Mouse (Mus musculus): ENCODE measurements around the gene Pde1c. TPM values are rescaled to one million over a fixed set of nuclear protein-coding genes. Genes with fewer than 3 reads are reported as not detected.

The Pde1c gene
- total and polyA plus RNA-seq, 2 experiments = 0.37 TPM; not detected in 1

GRCm38 (mm10) chr6:56579568-56579967 lies 10.7 kb upstream of the Pde1c start:
- no peaks in the 10 kb centered on the region for H3K36me3 ChIP-seq (ENCODE audit: control insufficient read depth, insufficient read depth, low read length)
- WGBS = 68% methylated on average over 1 of the region's 1 CpGs
- H3K4me1 ChIP-seq (ENCODE audit: control insufficient read depth, insufficient read depth, low read length) = no peaks in the 10 kb centered on the region
- no peak overlapping the region for H3K4me3 ChIP-seq (ENCODE audit: insufficient read depth, low read depth, low read length)
- no peak for TF ChIP-seq CTCF (IDR thresholded peaks at IDR 0.05; ENCODE audit: low read depth, low read length)
- no peak for TF ChIP-seq POLR2A (IDR thresholded peaks at IDR 0.05; ENCODE audit: extremely low read depth, insufficient read depth, low read length)
- H3K27ac ChIP-seq (replicated peaks; ENCODE audit: insufficient read depth, low read depth, low read length) = no peak overlapping the region
- DNase-seq (ENCODE audit: extremely low read depth, low read depth, low spot score) = no peak
- H3K9ac ChIP-seq (ENCODE audit: low read depth, low read length) = no peak overlapping the region
- no peaks in the 10 kb centered on the region for H3K79me2 ChIP-seq (ENCODE audit: control insufficient read depth, insufficient read depth, low read length)
- H3K27me3 ChIP-seq (ENCODE audit: control insufficient read depth, insufficient read depth, low read length) = no peaks in the 10 kb centered on the region

- no peak for DNase-seq (ENCODE audit: extremely low read depth, low read depth, low spot score)
- Histone ChIP-seq H3K79me2 (ENCODE audit: control insufficient read depth, insufficient read depth, low read length) (no peaks in the 10 kb centered on the region), H3K9ac (ENCODE audit: low read depth, low read length) (no peak overlapping the region), H3K27ac (replicated peaks; ENCODE audit: insufficient read depth, low read depth, low read length) (no peak overlapping the region), H3K27me3 (ENCODE audit: control insufficient read depth, insufficient read depth, low read length) (no peaks in the 10 kb centered on the region), H3K36me3 (ENCODE audit: control insufficient read depth, insufficient read depth, low read length) (no peaks in the 10 kb centered on the region), H3K4me1 (ENCODE audit: control insufficient read depth, insufficient read depth, low read length) (no peaks in the 10 kb centered on the region), H3K4me3 (ENCODE audit: insufficient read depth, low read depth, low read length) (no peak overlapping the region)
- WGBS = 73% methylated on average over 2 of the region's 2 CpGs
- TF ChIP-seq CTCF (IDR thresholded peaks at IDR 0.05; ENCODE audit: low read depth, low read length) = no peak
- TF ChIP-seq POLR2A (IDR thresholded peaks at IDR 0.05; ENCODE audit: extremely low read depth, insufficient read depth, low read length) = no peak
Measured at GRCm38 (mm10) chr6:56560891-56561290, 8.0 kb downstream of the Pde1c start.

- Histone ChIP-seq H3K4me3 (ENCODE audit: insufficient read depth, low read depth, low read length) (no peak overlapping the region), H3K27ac (replicated peaks; ENCODE audit: insufficient read depth, low read depth, low read length) (no peak overlapping the region), H3K4me1 (ENCODE audit: control insufficient read depth, insufficient read depth, low read length) (no peaks in the 10 kb centered on the region), H3K79me2 (ENCODE audit: control insufficient read depth, insufficient read depth, low read length) (no peaks in the 10 kb centered on the region), H3K9ac (ENCODE audit: low read depth, low read length) (no peak overlapping the region), H3K27me3 (ENCODE audit: control insufficient read depth, insufficient read depth, low read length) (no peaks in the 10 kb centered on the region), H3K36me3 (ENCODE audit: control insufficient read depth, insufficient read depth, low read length) (no peaks in the 10 kb centered on the region)
- TF ChIP-seq POLR2A (IDR thresholded peaks at IDR 0.05; ENCODE audit: extremely low read depth, insufficient read depth, low read length) (no peak), CTCF (IDR thresholded peaks at IDR 0.05; ENCODE audit: low read depth, low read length) (no peak)
- DNase-seq (ENCODE audit: extremely low read depth, low read depth, low spot score) = no peak
- WGBS = 90% methylated on average over 2 of the region's 2 CpGs
Measured at GRCm38 (mm10) chr6:56560474-56560888, 8.4 kb downstream of the Pde1c start.

GRCm38 (mm10) chr6:56558711-56559110 lies 10.2 kb downstream of the Pde1c start:
- Histone ChIP-seq H3K79me2 (ENCODE audit: control insufficient read depth, insufficient read depth, low read length) (no peaks in the 10 kb centered on the region), H3K4me1 (ENCODE audit: control insufficient read depth, insufficient read depth, low read length) (no peaks in the 10 kb centered on the region), H3K9ac (ENCODE audit: low read depth, low read length) (no peak overlapping the region), H3K36me3 (ENCODE audit: control insufficient read depth, insufficient read depth, low read length) (no peaks in the 10 kb centered on the region), H3K27ac (replicated peaks; ENCODE audit: insufficient read depth, low read depth, low read length) (no peak overlapping the region), H3K27me3 (ENCODE audit: control insufficient read depth, insufficient read depth, low read length) (no peaks in the 10 kb centered on the region), H3K4me3 (ENCODE audit: insufficient read depth, low read depth, low read length) (no peak overlapping the region)
- WGBS = 93% methylated on average over 2 of the region's 2 CpGs
- no peak for TF ChIP-seq POLR2A (IDR thresholded peaks at IDR 0.05; ENCODE audit: extremely low read depth, insufficient read depth, low read length)
- no peak for TF ChIP-seq CTCF (IDR thresholded peaks at IDR 0.05; ENCODE audit: low read depth, low read length)
- DNase-seq (ENCODE audit: extremely low read depth, low read depth, low spot score) = no peak

- Histone ChIP-seq H3K4me1 (ENCODE audit: control insufficient read depth, insufficient read depth, low read length) (no peaks in the 10 kb centered on the region), H3K36me3 (ENCODE audit: control insufficient read depth, insufficient read depth, low read length) (no peaks in the 10 kb centered on the region), H3K79me2 (ENCODE audit: control insufficient read depth, insufficient read depth, low read length) (no peaks in the 10 kb centered on the region), H3K27me3 (ENCODE audit: control insufficient read depth, insufficient read depth, low read length) (no peaks in the 10 kb centered on the region), H3K4me3 (ENCODE audit: insufficient read depth, low read depth, low read length) (no peak overlapping the region), H3K9ac (ENCODE audit: low read depth, low read length) (no peak overlapping the region), H3K27ac (replicated peaks; ENCODE audit: insufficient read depth, low read depth, low read length) (no peak overlapping the region)
- no peak for DNase-seq (ENCODE audit: extremely low read depth, low read depth, low spot score)
- TF ChIP-seq POLR2A (IDR thresholded peaks at IDR 0.05; ENCODE audit: extremely low read depth, insufficient read depth, low read length) (no peak), CTCF (IDR thresholded peaks at IDR 0.05; ENCODE audit: low read depth, low read length) (no peak)
- 77% methylated on average over 3 of the region's 3 CpGs for WGBS
Measured at GRCm38 (mm10) chr6:56555848-56556247, 13.1 kb downstream of the Pde1c start.

GRCm38 (mm10) chr6:56555382-56555781 lies 13.5 kb downstream of the Pde1c start:
- DNase-seq (ENCODE audit: extremely low read depth, low read depth, low spot score) = no peak
- no peaks in the 10 kb centered on the region for H3K27me3 ChIP-seq (ENCODE audit: control insufficient read depth, insufficient read depth, low read length)
- H3K36me3 ChIP-seq (ENCODE audit: control insufficient read depth, insufficient read depth, low read length) = no peaks in the 10 kb centered on the region
- H3K4me1 ChIP-seq (ENCODE audit: control insufficient read depth, insufficient read depth, low read length) = no peaks in the 10 kb centered on the region
- 72% methylated on average over 4 of the region's 4 CpGs for WGBS
- H3K4me3 ChIP-seq (ENCODE audit: insufficient read depth, low read depth, low read length) = no peak overlapping the region
- no peak overlapping the region for H3K9ac ChIP-seq (ENCODE audit: low read depth, low read length)
- H3K27ac ChIP-seq (replicated peaks; ENCODE audit: insufficient read depth, low read depth, low read length) = no peak overlapping the region
- no peaks in the 10 kb centered on the region for H3K79me2 ChIP-seq (ENCODE audit: control insufficient read depth, insufficient read depth, low read length)
- TF ChIP-seq CTCF (IDR thresholded peaks at IDR 0.05; ENCODE audit: low read depth, low read length) (no peak), POLR2A (IDR thresholded peaks at IDR 0.05; ENCODE audit: extremely low read depth, insufficient read depth, low read length) (no peak)
